Mouse (Mus musculus) lung, postnatal 0 days (tissue): ENCODE results near the gene Rel.

Experiments used
- CTCF ChIP-seq: IDR thresholded peaks from 2 replicates; pipeline ENCODE4 v1.5.1; 2016; ENCODE audit warnings: antibody characterized with exemption, mild to moderate bottlenecking
- EP300 ChIP-seq: IDR thresholded peaks from 2 replicates; pipeline ENCODE4 v1.6.1; 2016; ENCODE audit warnings: antibody characterized with exemption, mild to moderate bottlenecking, control low read depth

- TF ChIP-seq CTCF (no peak), EP300 (no peak)
Observed at GRCm38 (mm10) chr11:23770510-23770759, 335 bp downstream of the Rel start.
